Comparison of ENCODE assay signal across 16 mouse cellular contexts in the genomic region with DNA sequence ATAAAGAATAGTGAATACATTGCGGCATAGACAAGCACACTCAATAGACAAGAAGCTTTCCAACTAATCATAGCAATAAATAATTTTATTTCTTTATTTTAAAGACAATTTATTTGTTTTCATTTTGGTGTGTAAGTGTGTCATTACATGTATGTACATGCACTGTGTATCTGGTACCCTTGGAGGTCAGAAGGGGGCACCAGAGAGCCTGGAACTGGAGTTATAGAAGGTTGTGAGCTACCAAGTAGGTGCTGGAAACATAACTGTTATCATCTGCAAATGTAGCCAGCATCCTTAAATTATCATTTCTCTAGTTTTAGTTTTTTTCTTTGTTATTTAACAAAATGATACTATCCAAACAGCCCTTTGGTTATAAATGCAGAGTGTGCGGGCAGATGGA.
A peak's percentile ranks its signal among the peaks of the same experiment; 100 is the strongest.
DNase-seq lines count a peak whose midpoint lies in the region; ATAC-seq and TF ChIP-seq lines count a peak whose summit lies in the region.
"Had no signal": no experiment of that assay in that cellular context is flagged by ENCODE, and none has a peak within 500 bp of the region (broad histone marks: within the 10 kb centered on the region; RNA-seq: fewer than 3 reads in every experiment).

No protein-coding gene starts in this region.

- no peaks in the 10 kb centered on the region for H3K9me3 ChIP-seq in liver, embryonic 12.5 days (replicated peaks)
- no peaks in the 10 kb centered on the region for H3K9me3 ChIP-seq in ES-E14 (ENCODE audit: control insufficient read depth, insufficient read depth, low read depth, low read length)
- no peaks in the 10 kb centered on the region for H3K9me3 ChIP-seq in forebrain, postnatal 0 days (ENCODE audit: low read length)
- H3K9me3 ChIP-seq: forebrain, embryonic 13.5 days; limb, embryonic 10.5 days; liver, embryonic 15.5 days; neural tube, embryonic 13.5 days had no signal

- no peak for ATAC-seq in liver, embryonic 12.5 days
- no peak for ATAC-seq in forebrain, postnatal 0 days
- ATAC-seq: forebrain, embryonic 13.5 days had no signal

- H3K27ac ChIP-seq in liver, embryonic 12.5 days, result no peak overlapping the region
- H3K27ac ChIP-seq in ES-E14 (ENCODE audit: insufficient read depth, low read depth, low read length, poor library complexity, severe bottlenecking), result no peak overlapping the region
- H3K27ac ChIP-seq in forebrain, postnatal 0 days (ENCODE audit: low read depth, low read length), result no peak overlapping the region
- H3K27ac ChIP-seq: forebrain, embryonic 13.5 days; limb, embryonic 10.5 days; liver, embryonic 15.5 days; neural tube, embryonic 13.5 days had no signal

- H3K9ac ChIP-seq in liver, embryonic 12.5 days, result no peak overlapping the region
- H3K9ac ChIP-seq in ES-E14 (ENCODE audit: insufficient read depth, low read depth, low read length, poor library complexity, severe bottlenecking), result no peak overlapping the region
- H3K9ac ChIP-seq in forebrain, postnatal 0 days, result no peak overlapping the region
- H3K9ac ChIP-seq: forebrain, embryonic 13.5 days; liver, embryonic 15.5 days; neural tube, embryonic 13.5 days had no signal

- H3K4me2 ChIP-seq in liver, embryonic 12.5 days, result no peak overlapping the region
- no peak overlapping the region for H3K4me2 ChIP-seq in forebrain, postnatal 0 days (ENCODE audit: low read depth)
- H3K4me2 ChIP-seq: forebrain, embryonic 13.5 days; liver, embryonic 15.5 days; neural tube, embryonic 13.5 days had no signal

- DNase-seq in liver (peak; percentile 39), ES-E14 (ENCODE audit: low read depth, low spot score) (no peak)
- peak; percentile 41 to 43 for DNase-seq in B cell, adult 2 months
- peak; percentile 47 for DNase-seq in splenic B cell, adult 2 months (ENCODE audit: low read depth, low spot score)
- DNase-seq in ovary, adult 18-20 months (ENCODE audit: low spot score), result no peak
- no peak for DNase-seq in forebrain, postnatal 0 days
- DNase-seq: adrenal gland, postnatal 14 days; cerebellum, adult 11-12 months; cerebellum, postnatal 36 days; gastrocnemius, postnatal 36 days; kidney, adult 9 months had no signal

- no peaks in the 10 kb centered on the region for H3K27me3 ChIP-seq in liver, embryonic 12.5 days (replicated peaks)
- no peaks in the 10 kb centered on the region for H3K27me3 ChIP-seq in splenic B cell, adult 2 months (ENCODE audit: control insufficient read depth, insufficient read depth, low read length, poor library complexity, severe bottlenecking)
- H3K27me3 ChIP-seq in forebrain, postnatal 0 days (ENCODE audit: insufficient read depth, low read length), result no peaks in the 10 kb centered on the region
- H3K27me3 ChIP-seq: forebrain, embryonic 13.5 days; liver, embryonic 15.5 days; neural tube, embryonic 13.5 days had no signal

- TF ChIP-seq CTCF in forebrain, postnatal 0 days (IDR thresholded peaks at IDR 0.05; ENCODE audit: low read depth), result no peak

- no peak overlapping the region for H3K4me3 ChIP-seq in liver, embryonic 12.5 days
- H3K4me3 ChIP-seq in ES-E14 (ENCODE audit: insufficient read depth in 1 of 2, low read depth in 1 of 2, low read length in 2 of 2, poor library complexity in 1 of 2, severe bottlenecking in 1 of 2), result no peak overlapping the region
- H3K4me3 ChIP-seq in forebrain, postnatal 0 days (ENCODE audit: low read depth, low read length), result no peak overlapping the region
- H3K4me3 ChIP-seq: forebrain, embryonic 13.5 days; limb, embryonic 10.5 days; liver, embryonic 15.5 days; neural tube, embryonic 13.5 days had no signal

- in situ Hi-C loops in ES-E14 (cut with MboI; ENCODE audit: low sequenced_read_pairs in 2 of 2, unreplicated experiment in 2 of 2), result no loop called here

- H3K36me3 ChIP-seq in liver, embryonic 12.5 days, result no peaks in the 10 kb centered on the region
- no peaks in the 10 kb centered on the region for H3K36me3 ChIP-seq in ES-E14 (ENCODE audit: control insufficient read depth, insufficient read depth, low read length, poor library complexity, severe bottlenecking)
- no peaks in the 10 kb centered on the region for H3K36me3 ChIP-seq in splenic B cell, adult 2 months (ENCODE audit: control insufficient read depth, insufficient read depth, low read length, poor library complexity, severe bottlenecking)
- H3K36me3 ChIP-seq in forebrain, postnatal 0 days (ENCODE audit: insufficient read depth), result no peaks in the 10 kb centered on the region
- H3K36me3 ChIP-seq: limb, embryonic 10.5 days; liver, embryonic 15.5 days; neural tube, embryonic 13.5 days had no signal

- 95% methylated on average over 2 of the region's 2 CpGs for WGBS in liver, embryonic 12.5 days (ENCODE audit: insufficient replicate concordance)
- WGBS in forebrain, postnatal 0 days, result 99% methylated on average over 2 of the region's 2 CpGs

- peaks cover 30% of the 10 kb centered on the region for H3K4me1 ChIP-seq in liver, embryonic 12.5 days
- no peaks in the 10 kb centered on the region for H3K4me1 ChIP-seq in ES-E14 (ENCODE audit: control insufficient read depth in 2 of 2, insufficient read depth in 2 of 2, low read length in 2 of 2, poor library complexity in 1 of 2)
- H3K4me1 ChIP-seq in forebrain, postnatal 0 days (ENCODE audit: insufficient read depth), result no peaks in the 10 kb centered on the region
- H3K4me1 ChIP-seq: forebrain, embryonic 13.5 days; neural tube, embryonic 13.5 days had no signal

TF ChIP-seq in ES-E14, 5 proteins besides CTCF, POLR2A, EP300 and RAD21:
- TF ChIP-seq CHD2 (IDR thresholded peaks at IDR 0.05; ENCODE audit: low read depth, low read length) (no peak), ZNF384 (IDR thresholded peaks at IDR 0.05; ENCODE audit: low read depth, low read length) (no peak), ZC3H11A (IDR thresholded peaks at IDR 0.05; ENCODE audit: borderline replicate concordance, low read depth, low read length) (peak; percentile 42; the same call in 1 of the 2 replicates), HCFC1 (IDR thresholded peaks at IDR 0.05; ENCODE audit: borderline replicate concordance, insufficient read depth, low read length) (no peak), MAFK (IDR thresholded peaks at IDR 0.05; ENCODE audit: insufficient read depth, low read depth, low read length) (no peak)

Comparison
In these comparisons a context has a peak if more than half of its experiments do, and no peak if none do; other contexts are left out.
1. DNase-seq: peak in liver (single experiment), B cell, adult 2 months (2 of 2) and splenic B cell, adult 2 months (single experiment); none in ES-E14 (single experiment), ovary, adult 18-20 months (single experiment) and forebrain, postnatal 0 days (single experiment).